10 mouse cellular contexts compared by ENCODE assay signal in genomic region chr13:46533342-46534129, GRCm38 (mm10). TPM values are rescaled to one million over a fixed set of nuclear protein-coding genes. Genes with fewer than 3 reads are reported as not detected.
DNase-seq lines count a peak whose midpoint lies in the region; ATAC-seq and TF ChIP-seq lines count a peak whose summit lies in the region.
"Had no signal": no experiment of that assay in that cellular context is flagged by ENCODE, and none has a peak within 500 bp of the region (broad histone marks: within the 10 kb centered on the region; RNA-seq: fewer than 3 reads in every experiment).

No protein-coding gene starts in this region.

- DNase-seq in kidney, postnatal 14 days: no peak
- DNase-seq in forebrain, postnatal 0 days: peak; percentile 29
- DNase-seq in cerebellum, adult 9-11 months: no peak
- DNase-seq in Muller cell, postnatal 12 days (ENCODE audit: inconsistent ontology term): no peak

- peak overlapping the region; percentile 48 for H3K4me2 ChIP-seq in kidney, embryonic 15.5 days
- 0 out of 2 replicates have a peak overlapping the region, but pooled peaks have one; percentile 13 for H3K4me2 ChIP-seq in embryonic facial prominence, embryonic 15.5 days (replicated peaks)
- peak overlapping the region; percentile 29 for H3K4me2 ChIP-seq in forebrain, postnatal 0 days (ENCODE audit: low read depth)
- H3K4me2 ChIP-seq in midbrain, embryonic 15.5 days: peak overlapping the region; percentile 32
- H3K4me2 ChIP-seq: liver, embryonic 15.5 days had no signal

- H3K27ac ChIP-seq in kidney, embryonic 15.5 days: 0 out of 2 replicates have a peak overlapping the region, but pooled peaks have one; percentile 27
- H3K27ac ChIP-seq in embryonic facial prominence, embryonic 15.5 days (replicated peaks): no peak overlapping the region
- peak overlapping the region; percentile 52; the same call in 1 of the 2 replicates for H3K27ac ChIP-seq in forebrain, postnatal 0 days (ENCODE audit: low read depth, low read length)
- peak overlapping the region; percentile 19 for H3K27ac ChIP-seq in midbrain, embryonic 15.5 days
- H3K27ac ChIP-seq: liver, embryonic 15.5 days had no signal

- WGBS in kidney, embryonic 15.5 days: 31% methylated on average over 10 of the region's 10 CpGs
- WGBS in embryonic facial prominence, embryonic 15.5 days: 35% methylated on average over 10 of the region's 10 CpGs
- 19% methylated on average over 10 of the region's 10 CpGs for WGBS in forebrain, postnatal 0 days
- WGBS in midbrain, embryonic 15.5 days: 25% methylated on average over 10 of the region's 10 CpGs

- no peak overlapping the region for H3K4me3 ChIP-seq in kidney, embryonic 15.5 days (replicated peaks)
- H3K4me3 ChIP-seq in embryonic facial prominence, embryonic 15.5 days (replicated peaks): no peak overlapping the region
- H3K4me3 ChIP-seq in forebrain, postnatal 0 days (ENCODE audit: low read depth, low read length): no peak overlapping the region
- no peak overlapping the region for H3K4me3 ChIP-seq in midbrain, embryonic 15.5 days
- H3K4me3 ChIP-seq: liver, embryonic 15.5 days had no signal

- H3K4me1 ChIP-seq in kidney, embryonic 15.5 days: peaks cover 22% of the 10 kb centered on the region
- H3K4me1 ChIP-seq in embryonic facial prominence, embryonic 15.5 days: peaks cover 12% of the 10 kb centered on the region; the same call in 1 of the 2 replicates
- peaks cover 9% of the 10 kb centered on the region for H3K4me1 ChIP-seq in forebrain, postnatal 0 days (ENCODE audit: insufficient read depth)
- peaks cover 12% of the 10 kb centered on the region for H3K4me1 ChIP-seq in midbrain, embryonic 15.5 days
- H3K4me1 ChIP-seq: liver, embryonic 15.5 days had no signal

- no peak for ATAC-seq in kidney, embryonic 15.5 days (replicated peaks; ENCODE audit: low FRiP score)
- no peak for ATAC-seq in embryonic facial prominence, embryonic 15.5 days (ENCODE audit: insufficient number of reproducible peaks, low FRiP score, low TSS enrichment, low read depth)
- no peak for ATAC-seq in forebrain, postnatal 0 days
- ATAC-seq in midbrain, embryonic 15.5 days (replicated peaks): no peak
- ATAC-seq in frontal cortex, adult (ENCODE audit: low TSS enrichment): no peak
- ATAC-seq: inflammation-experienced regulatory T-cells, adult 6 months had no signal

- no peaks in the 10 kb centered on the region for H3K9me3 ChIP-seq in kidney, embryonic 15.5 days (replicated peaks)
- no peaks in the 10 kb centered on the region for H3K9me3 ChIP-seq in embryonic facial prominence, embryonic 15.5 days (replicated peaks)
- no peaks in the 10 kb centered on the region for H3K9me3 ChIP-seq in forebrain, postnatal 0 days (ENCODE audit: low read length)
- H3K9me3 ChIP-seq in midbrain, embryonic 15.5 days: no peaks in the 10 kb centered on the region
- H3K9me3 ChIP-seq: liver, embryonic 15.5 days had no signal

- no peak overlapping the region for H3K9ac ChIP-seq in kidney, embryonic 15.5 days
- H3K9ac ChIP-seq in embryonic facial prominence, embryonic 15.5 days: no peak overlapping the region
- 0 out of 2 replicates have a peak overlapping the region, but pooled peaks have one; percentile 4 for H3K9ac ChIP-seq in forebrain, postnatal 0 days
- no peak overlapping the region for H3K9ac ChIP-seq in midbrain, embryonic 15.5 days
- H3K9ac ChIP-seq: liver, embryonic 15.5 days had no signal

- TF ChIP-seq CTCF in forebrain, postnatal 0 days (IDR thresholded peaks at IDR 0.05; ENCODE audit: low read depth): no peak

- no peaks in the 10 kb centered on the region for H3K27me3 ChIP-seq in kidney, embryonic 15.5 days
- H3K27me3 ChIP-seq in embryonic facial prominence, embryonic 15.5 days: peaks cover 2% of the 10 kb centered on the region; the same call in 1 of the 2 replicates
- H3K27me3 ChIP-seq in forebrain, postnatal 0 days (ENCODE audit: insufficient read depth, low read length): no peaks in the 10 kb centered on the region
- no peaks in the 10 kb centered on the region; the same call in 1 of the 2 replicates for H3K27me3 ChIP-seq in midbrain, embryonic 15.5 days (replicated peaks)
- H3K27me3 ChIP-seq: liver, embryonic 15.5 days had no signal

- no peaks in the 10 kb centered on the region for H3K36me3 ChIP-seq in kidney, embryonic 15.5 days
- H3K36me3 ChIP-seq in embryonic facial prominence, embryonic 15.5 days: no peaks in the 10 kb centered on the region
- H3K36me3 ChIP-seq in forebrain, postnatal 0 days (ENCODE audit: insufficient read depth): no peaks in the 10 kb centered on the region
- no peaks in the 10 kb centered on the region for H3K36me3 ChIP-seq in midbrain, embryonic 15.5 days (replicated peaks)
- H3K36me3 ChIP-seq: liver, embryonic 15.5 days had no signal

RNA-seq across cellular contexts. Expression of gene Cap2, which starts 31.9 kb away (rescaled TPM):
- 10.0 and 10.3 TPM in 2 replicates for polyA plus RNA-seq in kidney, embryonic 15.5 days (2015; fragmentation: Nextera tagmentation; extraction: Ambion mirVana)
- 20.1 and 27.3 TPM in 2 replicates for polyA plus RNA-seq in embryonic facial prominence, embryonic 15.5 days (2015; fragmentation: Nextera tagmentation; extraction: Ambion mirVana)
- total RNA-seq in forebrain, postnatal 0 days (2014; rRNA removed): 16.5 and 19.7 TPM in 2 replicates
- 9.9 and 14.6 TPM in 2 replicates for polyA plus RNA-seq in forebrain, postnatal 0 days (2015; fragmentation: Nextera tagmentation; extraction: Ambion mirVana)
- 9.8 and 12.4 TPM in 2 replicates for polyA plus RNA-seq in midbrain, embryonic 15.5 days (2015; fragmentation: Nextera tagmentation; extraction: Ambion mirVana)
